ENCODE assay signal across 21 mouse cellular contexts in the genomic region with DNA sequence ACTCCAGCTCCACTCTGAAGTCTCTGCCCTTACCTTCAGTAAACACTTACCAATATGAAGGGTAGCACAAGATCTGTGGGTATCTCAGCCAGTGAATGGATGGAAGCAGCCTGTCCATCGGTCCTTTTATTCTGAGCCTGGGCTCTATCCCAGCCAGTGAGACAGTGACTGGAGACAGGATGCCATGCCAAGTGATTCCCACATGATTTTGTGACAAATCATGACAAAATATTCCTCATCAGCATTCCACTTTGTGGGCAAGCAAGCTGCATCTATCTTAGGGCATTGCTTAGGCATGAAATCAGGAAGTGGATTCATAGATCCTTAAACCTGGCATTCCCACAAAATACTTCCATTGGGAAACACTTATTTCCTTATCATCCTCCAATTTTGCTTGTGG. TPM values are rescaled to one million over a fixed set of nuclear protein-coding genes. Genes with fewer than 3 reads are reported as not detected.
"Had no signal": no experiment of that assay in that cellular context is flagged by ENCODE, and none has a peak within 500 bp of the region (broad histone marks: within the 10 kb centered on the region; RNA-seq: fewer than 3 reads in every experiment).

A gene (minus strand): TSS at position 101 of the 400 bp plus-strand sequence.

- H3K4me1 ChIP-seq: liver, embryonic 15.5 days; megakaryocyte, embryonic 14.5 days; midbrain, embryonic 13.5 days; midbrain, embryonic 15.5 days; neural tube, embryonic 12.5 days had no signal

- H3K4me2 ChIP-seq: liver, embryonic 15.5 days; lung, embryonic 14.5 days; midbrain, embryonic 11.5 days; midbrain, embryonic 13.5 days; midbrain, embryonic 15.5 days; neural tube, embryonic 12.5 days had no signal

- ATAC-seq: liver, postnatal 0 days; midbrain, embryonic 13.5 days; midbrain, embryonic 15.5 days had no signal

- H3K27me3 ChIP-seq: liver, embryonic 15.5 days; megakaryocyte, embryonic 14.5 days; midbrain, embryonic 13.5 days; midbrain, embryonic 15.5 days; neural tube, embryonic 12.5 days had no signal

- H3K36me3 ChIP-seq: liver, embryonic 15.5 days; midbrain, embryonic 13.5 days; midbrain, embryonic 15.5 days; neural tube, embryonic 12.5 days had no signal

- H3K27ac ChIP-seq: liver, embryonic 15.5 days; macrophage; midbrain, embryonic 13.5 days; midbrain, embryonic 15.5 days; neural tube, embryonic 12.5 days had no signal

- H3K9me3 ChIP-seq: liver, embryonic 15.5 days; megakaryocyte, embryonic 14.5 days; midbrain, embryonic 13.5 days; midbrain, embryonic 15.5 days; neural tube, embryonic 12.5 days had no signal

- DNase-seq: liver, postnatal 0 days; lung, embryonic 14.5 days; lung, postnatal 10 days; right cerebral cortex, postnatal 14 days; thymus, adult 2 months; thymus, postnatal 25 days; thymus, postnatal 4 days had no signal

- H3K4me3 ChIP-seq: liver, embryonic 15.5 days; megakaryocyte, embryonic 14.5 days; midbrain, embryonic 13.5 days; midbrain, embryonic 15.5 days; neural tube, embryonic 12.5 days had no signal

- H3K9ac ChIP-seq: liver, embryonic 15.5 days; liver, postnatal 0 days; lung, embryonic 14.5 days; midbrain, embryonic 13.5 days; midbrain, embryonic 15.5 days; neural tube, embryonic 12.5 days had no signal

RNA-seq across cellular contexts. Expression of the gene that starts here (rescaled TPM):
- polyA plus RNA-seq: liver, embryonic 15.5 days; liver, postnatal 0 days; lung, embryonic 14.5 days; lung, embryonic 16.5 days; macrophage; midbrain, embryonic 11.5 days; midbrain, embryonic 13.5 days; midbrain, embryonic 15.5 days; midbrain, postnatal 0 days; neural tube, embryonic 12.5 days; neural tube, embryonic 14.5 days; spleen, adult 2 months; stomach, embryonic 14.5 days; stomach, embryonic 16.5 days; testis, adult 2 months had no signal
